Mouse (Mus musculus) midbrain, embryonic 13.5 days (tissue): ENCODE measurements around the gene Nmur1. TPM values are rescaled to one million over a fixed set of nuclear protein-coding genes. Genes with fewer than 3 reads are reported as not detected.

ENCODE experiments used
- ATAC-seq: fragments of 200-750 bp; cut with Nextera tagmentation; 2 replicates; pipeline ENCODE4 v1.8.0; 2017; ENCODE audit warnings: mild to moderate bottlenecking, moderate TSS enrichment, moderate library complexity
- H3K27ac ChIP-seq: fragments of 300-500 bp; sonication (generic); 2 replicates; pipeline ENCODE4 v1.5.1; 2015; ENCODE audit warnings: inconsistent platforms, mild to moderate bottlenecking, moderate library complexity
- H3K27me3 ChIP-seq: fragments of 300-500 bp; sonication (generic); 2 replicates; pipeline ENCODE4 v1.6.1; 2015; ENCODE audit warnings: mild to moderate bottlenecking, inconsistent platforms
- H3K36me3 ChIP-seq: fragments of 300-500 bp; sonication (generic); 2 replicates; pipeline ENCODE4 v1.6.1; 2015; ENCODE audit warnings: mild to moderate bottlenecking, inconsistent platforms
- H3K4me1 ChIP-seq: fragments of 300-500 bp; sonication (generic); replicated peaks from 2 replicates; pipeline ENCODE4 v1.6.1; 2015; ENCODE audit warnings: inconsistent platforms
- H3K4me2 ChIP-seq: fragments of 300-500 bp; sonication (generic); replicated peaks from 2 replicates; pipeline ENCODE4 v1.6.1; 2015; ENCODE audit warnings: moderate library complexity, mild to moderate bottlenecking, inconsistent platforms
- H3K4me3 ChIP-seq: fragments of 300-500 bp; sonication (generic); replicated peaks from 2 replicates; pipeline ENCODE4 v1.5.1; 2015; ENCODE audit warnings: mild to moderate bottlenecking, inconsistent platforms
- H3K9ac ChIP-seq: fragments of 300-500 bp; sonication (generic); replicated peaks from 2 replicates; pipeline ENCODE4 v1.6.1; 2015; ENCODE audit warnings: mild to moderate bottlenecking, inconsistent platforms
- H3K9me3 ChIP-seq: fragments of 300-500 bp; sonication (generic); 2 replicates; pipeline ENCODE4 v1.6.1; 2016; ENCODE audit warnings: mild to moderate bottlenecking, inconsistent platforms
- WGBS: fragments of 180-500 bp; shearing (Covaris S2); methylation state at CpG from one replicate; pipeline ENCODE4 v1.1.7; 2015; 5-methylcytosine and 5-hydroxymethylcytosine counted together
- polyA plus RNA-seq: library from polyadenylated mRNA; unstranded; fragments of >200 nt; fragmentation: Nextera tagmentation; extraction: Ambion mirVana; gene quantifications from 2 replicates; pipeline ENCODE4 v1.2.1, GENCODE M21; 2015

The Nmur1 gene
- polyA plus RNA-seq, 1 experiment from 2014 or later = not detected

- WGBS = 82% methylated on average over 8 of the region's 8 CpGs
- no peaks in the 10 kb centered on the region for H3K4me1 ChIP-seq
These were observed 25.8 kb downstream of the Nmur1 start for GRCm38 (mm10) chr1:86400096-86400754.

GRCm38 (mm10) chr1:86399322-86399721 is 26.7 kb downstream of the Nmur1 start:
- H3K9me3 ChIP-seq = no peaks in the 10 kb centered on the region
- H3K27me3 ChIP-seq = no peaks in the 10 kb centered on the region
- no peaks in the 10 kb centered on the region for H3K36me3 ChIP-seq
- H3K9ac ChIP-seq = no peak overlapping the region
- 84% methylated on average over 3 of the region's 3 CpGs for WGBS
- no peak overlapping the region for H3K4me2 ChIP-seq
- H3K4me1 ChIP-seq = no peaks in the 10 kb centered on the region
- no peak overlapping the region for H3K4me3 ChIP-seq
- no peak overlapping the region for H3K27ac ChIP-seq
- no peak for ATAC-seq

More at GRCm38 (mm10) chr1:86400096-86400754, 25.8 kb downstream of the Nmur1 start:
- ATAC-seq = no peak
- Histone ChIP-seq H3K4me2 (no peak overlapping the region), H3K27ac (no peak overlapping the region), H3K9ac (no peak overlapping the region), H3K27me3 (no peaks in the 10 kb centered on the region), H3K36me3 (no peaks in the 10 kb centered on the region), H3K9me3 (no peaks in the 10 kb centered on the region), H3K4me3 (no peak overlapping the region)

GRCm38 (mm10) chr1:86398222-86398621 is 27.8 kb downstream of the Nmur1 start:
- H3K36me3 ChIP-seq = no peaks in the 10 kb centered on the region
- no peak overlapping the region for H3K9ac ChIP-seq
- WGBS = 73% methylated on average over 7 of the region's 7 CpGs
- no peaks in the 10 kb centered on the region for H3K4me1 ChIP-seq
- H3K4me2 ChIP-seq = no peak overlapping the region
- H3K27ac ChIP-seq = no peak overlapping the region
- H3K9me3 ChIP-seq = no peaks in the 10 kb centered on the region
- H3K27me3 ChIP-seq = no peaks in the 10 kb centered on the region
- H3K4me3 ChIP-seq = no peak overlapping the region
- no peak for ATAC-seq

GRCm38 (mm10) chr1:86397621-86398020 is 28.4 kb downstream of the Nmur1 start:
- no peak overlapping the region for H3K4me2 ChIP-seq
- 88% methylated on average over 8 of the region's 8 CpGs for WGBS

GRCm38 (mm10) chr1:86395897-86396296 is 30.1 kb downstream of the Nmur1 start:
- ATAC-seq = no peak
- Histone ChIP-seq H3K27me3 (no peaks in the 10 kb centered on the region), H3K4me2 (no peak overlapping the region), H3K4me3 (no peak overlapping the region), H3K9me3 (no peaks in the 10 kb centered on the region), H3K36me3 (no peaks in the 10 kb centered on the region), H3K27ac (no peak overlapping the region), H3K9ac (no peak overlapping the region), H3K4me1 (no peaks in the 10 kb centered on the region)
- 73% methylated on average over 7 of the region's 7 CpGs for WGBS

More at GRCm38 (mm10) chr1:86397621-86398020, 28.4 kb downstream of the Nmur1 start:
- ATAC-seq = no peak
- Histone ChIP-seq H3K9ac (no peak overlapping the region), H3K9me3 (no peaks in the 10 kb centered on the region), H3K4me3 (no peak overlapping the region), H3K27ac (no peak overlapping the region), H3K36me3 (no peaks in the 10 kb centered on the region), H3K4me1 (no peaks in the 10 kb centered on the region), H3K27me3 (no peaks in the 10 kb centered on the region)

- Histone ChIP-seq H3K4me3 (no peak overlapping the region), H3K9me3 (no peaks in the 10 kb centered on the region), H3K27me3 (no peaks in the 10 kb centered on the region), H3K4me1 (no peaks in the 10 kb centered on the region), H3K36me3 (no peaks in the 10 kb centered on the region), H3K9ac (no peak overlapping the region), H3K4me2 (no peak overlapping the region), H3K27ac (no peak overlapping the region)
- 90% methylated on average over 3 of the region's 3 CpGs for WGBS
- ATAC-seq = no peak
These were observed 31.8 kb downstream of the Nmur1 start for GRCm38 (mm10) chr1:86394246-86394645.

- ATAC-seq = no peak
- no peak overlapping the region for H3K27ac ChIP-seq
- H3K9ac ChIP-seq = no peak overlapping the region
- H3K27me3 ChIP-seq = no peaks in the 10 kb centered on the region
- H3K4me1 ChIP-seq = no peaks in the 10 kb centered on the region
- no peak overlapping the region for H3K4me3 ChIP-seq
- no peaks in the 10 kb centered on the region for H3K36me3 ChIP-seq
- WGBS = 92% methylated on average over 3 of the region's 3 CpGs
- no peaks in the 10 kb centered on the region for H3K9me3 ChIP-seq
- no peak overlapping the region for H3K4me2 ChIP-seq
These were observed 32.8 kb downstream of the Nmur1 start for GRCm38 (mm10) chr1:86393219-86393618.

GRCm38 (mm10) chr1:86391425-86391824 is 34.6 kb downstream of the Nmur1 start:
- Histone ChIP-seq H3K27me3 (no peaks in the 10 kb centered on the region), H3K36me3 (no peaks in the 10 kb centered on the region), H3K9me3 (no peaks in the 10 kb centered on the region), H3K4me2 (no peak overlapping the region), H3K9ac (no peak overlapping the region), H3K4me3 (no peak overlapping the region), H3K27ac (no peak overlapping the region), H3K4me1 (no peaks in the 10 kb centered on the region)
- WGBS = 67% methylated on average over 2 of the region's 2 CpGs
- ATAC-seq = no peak

- Histone ChIP-seq H3K4me3 (no peak overlapping the region), H3K4me2 (no peak overlapping the region), H3K36me3 (no peaks in the 10 kb centered on the region), H3K4me1 (no peaks in the 10 kb centered on the region), H3K27ac (no peak overlapping the region), H3K9ac (no peak overlapping the region), H3K9me3 (no peaks in the 10 kb centered on the region), H3K27me3 (no peaks in the 10 kb centered on the region)
- ATAC-seq = peak; percentile 72; the same call in 1 of the 2 replicates
- WGBS = 3% methylated on average over 11 of the region's 11 CpGs
These were observed 36.8 kb downstream of the Nmur1 start for GRCm38 (mm10) chr1:86389230-86389629.

GRCm38 (mm10) chr1:86381027-86381426 is 45.0 kb downstream of the Nmur1 start:
- Histone ChIP-seq H3K36me3 (no peaks in the 10 kb centered on the region), H3K4me1 (no peaks in the 10 kb centered on the region), H3K9ac (no peak overlapping the region), H3K4me2 (no peak overlapping the region), H3K27ac (no peak overlapping the region), H3K4me3 (no peak overlapping the region), H3K9me3 (no peaks in the 10 kb centered on the region), H3K27me3 (no peaks in the 10 kb centered on the region)
- ATAC-seq = no peak
- WGBS = 37% methylated on average over 13 of the region's 13 CpGs

- WGBS = 84% methylated on average over 9 of the region's 9 CpGs
- ATAC-seq = no peak
These were observed 46.9 kb downstream of the Nmur1 start for GRCm38 (mm10) chr1:86379161-86379569.

GRCm38 (mm10) chr1:86378662-86379061 is 47.4 kb downstream of the Nmur1 start:
- H3K9me3 ChIP-seq = no peaks in the 10 kb centered on the region
- no peak overlapping the region for H3K4me2 ChIP-seq
- ATAC-seq = no peak
- H3K27ac ChIP-seq = no peak overlapping the region
- H3K36me3 ChIP-seq = no peaks in the 10 kb centered on the region
- H3K4me1 ChIP-seq = no peaks in the 10 kb centered on the region
- no peaks in the 10 kb centered on the region for H3K27me3 ChIP-seq
- no peak overlapping the region for H3K9ac ChIP-seq
- H3K4me3 ChIP-seq = no peak overlapping the region
- 76% methylated on average over 5 of the region's 6 CpGs for WGBS

More at GRCm38 (mm10) chr1:86379161-86379569, 46.9 kb downstream of the Nmur1 start:
- Histone ChIP-seq H3K27ac (no peak overlapping the region), H3K27me3 (no peaks in the 10 kb centered on the region), H3K4me2 (no peak overlapping the region), H3K9me3 (no peaks in the 10 kb centered on the region), H3K4me3 (no peak overlapping the region), H3K9ac (no peak overlapping the region), H3K4me1 (no peaks in the 10 kb centered on the region), H3K36me3 (no peaks in the 10 kb centered on the region)

- WGBS = 85% methylated on average over 5 of the region's 5 CpGs
- ATAC-seq = no peak
- Histone ChIP-seq H3K9me3 (no peaks in the 10 kb centered on the region), H3K4me2 (no peak overlapping the region), H3K4me3 (no peak overlapping the region), H3K4me1 (no peaks in the 10 kb centered on the region), H3K36me3 (no peaks in the 10 kb centered on the region), H3K27ac (no peak overlapping the region), H3K27me3 (no peaks in the 10 kb centered on the region), H3K9ac (no peak overlapping the region)
These were observed 49.7 kb downstream of the Nmur1 start for GRCm38 (mm10) chr1:86376354-86376753.
